Comparison of ENCODE assay signal across 8 mouse cellular contexts in the genomic region with DNA sequence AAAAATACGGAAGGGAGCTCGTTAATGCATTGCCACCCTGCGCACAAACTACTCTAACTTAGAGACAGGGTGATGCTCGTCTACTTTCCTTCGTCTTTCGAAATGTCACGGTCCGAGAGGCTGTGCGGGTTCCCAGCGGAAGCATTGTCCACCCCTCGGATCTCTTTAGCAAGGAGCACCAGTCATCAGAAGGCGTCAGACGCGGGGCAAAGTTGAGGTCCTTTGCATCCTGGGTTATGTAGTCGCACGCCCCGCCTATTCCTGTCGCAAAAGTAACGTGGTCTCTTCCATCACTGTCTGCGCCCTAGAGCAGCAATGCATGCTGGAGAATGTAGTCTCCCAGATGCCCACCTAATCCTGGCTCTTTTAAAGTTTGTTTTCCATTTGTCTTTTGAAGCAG. TPM values are rescaled to one million over a fixed set of nuclear protein-coding genes. Genes with fewer than 3 reads are reported as not detected.
A peak's percentile ranks its signal among the peaks of the same experiment; 100 is the strongest.
DNase-seq lines count a peak whose midpoint lies in the region; ATAC-seq lines count a peak whose summit lies in the region.

No protein-coding gene starts in this region.

- H3K27me3 ChIP-seq in lung, embryonic 16.5 days (ENCODE audit: control insufficient read depth, insufficient read depth, low read depth, low read length), result no peaks in the 10 kb centered on the region

- peak overlapping the region; percentile 96 for H3K27ac ChIP-seq in lung, embryonic 16.5 days (ENCODE audit: low read length)

- peak overlapping the region; percentile 69 for H3K4me2 ChIP-seq in lung, embryonic 16.5 days (ENCODE audit: low read depth, low read length)

- 0% methylated on average over 20 of the region's 20 CpGs for WGBS in lung, embryonic 16.5 days

- ATAC-seq in hematopoietic stem cell, adult 5-6 weeks (replicated peaks in 1 of 2; ENCODE audit: insufficient read depth in 1 of 2, low FRiP score in 2 of 2, low TSS enrichment in 1 of 2, low read depth in 1 of 2, poor library complexity in 2 of 2, severe bottlenecking in 2 of 2), result peak; percentile 86 to 91
- peak; percentile 93 for ATAC-seq in lung, embryonic 16.5 days (ENCODE audit: low read depth)

- peak overlapping the region; percentile 62 for H3K9ac ChIP-seq in lung, embryonic 16.5 days (ENCODE audit: low read length)

- peaks cover 22% of the 10 kb centered on the region for H3K4me1 ChIP-seq in lung, embryonic 16.5 days (replicated peaks; ENCODE audit: control insufficient read depth, insufficient read depth, low read length)

- H3K4me3 ChIP-seq in lung, embryonic 16.5 days (ENCODE audit: low read length), result peak overlapping the region; percentile 94

- H3K36me3 ChIP-seq in lung, embryonic 16.5 days (ENCODE audit: control insufficient read depth, insufficient read depth, low read length), result no peaks in the 10 kb centered on the region

- peak; percentile 94 for DNase-seq in MEL-GATA-1-ER (ENCODE audit: extremely low read depth, low read depth)
- peak; percentile 87 for DNase-seq in cerebellum, adult 8-10 months
- DNase-seq in forelimb bud, embryonic 11.5 days (ENCODE audit: low read depth, low spot score), result peak; percentile 94
- DNase-seq in layer of hippocampus, adult 9-10 months (ENCODE audit: low spot score), result peak; percentile 96
- peak; percentile 70 for DNase-seq in ovary, postnatal 10 days (ENCODE audit: low spot score)
- peak; percentile 82 to 87 for DNase-seq in thymus, postnatal 10 days (ENCODE audit: low spot score in 2 of 2)

- H3K9me3 ChIP-seq in lung, embryonic 16.5 days (ENCODE audit: control insufficient read depth, low read length), result no peaks in the 10 kb centered on the region

RNA-seq across cellular contexts. Expression of gene Cnot1, which starts 0.6 kb away (rescaled TPM):
- 141 and 174 TPM in 2 replicates for total RNA-seq in hematopoietic stem cell, adult 5-6 weeks (2017)
- polyA plus RNA-seq in lung, embryonic 16.5 days (2015; fragmentation: Nextera tagmentation; extraction: Ambion mirVana), result 65.9 and 74.6 TPM in 2 replicates

RNA-seq across cellular contexts. Expression of gene Sap18b, which starts 17.3 kb away (rescaled TPM):
- total RNA-seq in hematopoietic stem cell, adult 5-6 weeks (2017), result 208 and 312 TPM in 2 replicates
- 318 and 339 TPM in 2 replicates for polyA plus RNA-seq in lung, embryonic 16.5 days (2015; fragmentation: Nextera tagmentation; extraction: Ambion mirVana)

RNA-seq across cellular contexts. Expression of gene Slc38a7, which starts 45.5 kb away (rescaled TPM):
- 6.0 and 9.5 TPM in 2 replicates for total RNA-seq in hematopoietic stem cell, adult 5-6 weeks (2017)
- polyA plus RNA-seq in lung, embryonic 16.5 days (2015; fragmentation: Nextera tagmentation; extraction: Ambion mirVana), result 15.5 and 15.6 TPM in 2 replicates

Comparison
In these comparisons a context has a peak if more than half of its experiments do, and no peak if none do; other contexts are left out.
1. Peak in every context shown above with its lines: DNase-seq, ATAC-seq, H3K4me3 ChIP-seq and H3K27ac ChIP-seq.